ENCODE assay signal across 1 mouse cellular context in genomic region chr7:16922360-16922973, GRCm38 (mm10).
TF ChIP-seq lines count a peak whose summit lies in the region.

No protein-coding gene starts in this region.

TF ChIP-seq in MEL, 35 proteins besides CTCF, POLR2A, EP300 and RAD21 (continued from another document):
- TF ChIP-seq TBP (IDR thresholded peaks at IDR 0.05; ENCODE audit: low read depth, low read length) = no peak
- no peak for TF ChIP-seq GATA1 (IDR thresholded peaks at IDR 0.05; ENCODE audit: low read depth, low read length)
- TF ChIP-seq ZKSCAN1 (IDR thresholded peaks at IDR 0.05; ENCODE audit: low read depth, low read length) = no peak
- TF ChIP-seq ZC3H11A (IDR thresholded peaks at IDR 0.05; ENCODE audit: low read depth, low read length) = no peak
- no peak for TF ChIP-seq MYC (IDR thresholded peaks at IDR 0.05; ENCODE audit: low read depth, low read length)
- TF ChIP-seq E2F4 (IDR thresholded peaks at IDR 0.05; ENCODE audit: borderline replicate concordance, low read depth, low read length) = no peak
- no peak for TF ChIP-seq MYB (IDR thresholded peaks at IDR 0.05; ENCODE audit: low read depth, low read length)
